Mouse (Mus musculus): ENCODE measurements around the gene Sstr5.
A peak's percentile ranks its signal among the peaks of the same experiment; 100 is the strongest.

The Sstr5 gene

GRCm38 (mm10) chr17:25472044-25472443 is 25.0 kb downstream of the Sstr5 start:
- DNase-seq: peak; percentile 12

- peak; percentile 72 for DNase-seq
Measured at GRCm38 (mm10) chr17:25471418-25471817, 25.7 kb downstream of the Sstr5 start.

DNA sequence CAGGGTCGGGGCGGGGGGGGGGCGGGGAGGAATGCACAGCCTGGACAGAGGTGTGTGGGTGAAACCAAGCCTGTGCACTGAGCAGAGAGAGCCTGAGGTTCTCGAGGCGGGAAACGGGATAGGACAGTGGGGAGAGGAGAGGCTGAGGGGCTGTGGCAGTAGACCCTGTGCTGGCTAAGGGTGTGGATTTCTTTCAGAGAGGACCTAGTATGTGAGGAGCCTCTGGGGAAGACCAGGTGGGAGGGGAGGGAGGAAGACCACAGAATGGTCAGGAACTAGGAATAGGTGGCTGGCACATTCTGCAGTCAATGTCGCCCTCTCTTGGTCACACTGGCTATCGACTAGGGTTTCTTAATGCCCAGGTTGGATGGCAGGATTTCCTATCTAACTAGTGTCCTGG is 27.3 kb downstream of the Sstr5 start:
- peak; percentile 77 for DNase-seq

DNA sequence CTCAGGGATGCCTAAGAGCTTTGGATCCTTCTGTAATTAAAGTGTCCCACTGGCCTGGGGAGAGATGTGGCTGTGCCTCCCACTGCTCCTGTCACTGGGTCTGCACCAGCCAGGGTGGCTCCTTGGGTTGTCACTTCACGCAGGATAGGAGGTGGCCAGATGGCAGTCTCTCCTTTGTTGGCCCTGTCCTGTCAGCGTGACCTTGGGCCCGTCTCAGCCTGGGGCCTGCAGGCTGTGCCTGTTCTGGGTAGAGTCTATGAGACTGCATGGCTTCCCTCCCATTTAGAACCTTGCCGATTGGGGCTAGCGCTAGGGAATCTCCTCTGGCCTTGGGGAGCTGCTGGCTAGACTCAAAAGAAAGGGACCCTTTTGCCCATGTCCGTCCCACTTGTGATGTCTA is 28.8 kb downstream of the Sstr5 start:
- DNase-seq: no peak

DNA sequence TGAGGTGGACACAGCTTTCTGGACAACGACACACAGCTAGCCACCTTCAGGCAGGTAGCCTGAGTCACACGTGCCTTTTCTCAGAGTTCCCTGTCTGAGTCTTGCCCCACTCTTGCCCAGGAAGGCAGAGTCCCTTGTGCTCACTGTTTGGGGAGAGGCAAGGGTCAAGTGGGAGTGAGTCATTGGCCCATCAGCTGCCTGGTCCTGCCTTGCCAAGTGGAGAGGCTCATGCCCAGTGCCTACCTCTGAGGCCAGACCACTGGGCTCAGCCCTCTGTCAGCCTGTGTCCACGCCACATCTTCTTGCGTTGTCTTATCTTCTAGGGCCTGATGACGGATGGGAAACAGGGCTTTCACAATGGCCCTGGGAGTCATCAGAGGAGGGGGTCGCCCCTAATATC is 29.3 kb downstream of the Sstr5 start:
- peak; percentile 34 for DNase-seq

GRCm38 (mm10) chr17:25466257-25466656 is 30.8 kb downstream of the Sstr5 start:
- no peak for DNase-seq

GRCm38 (mm10) chr17:25464091-25464490 is 33.0 kb downstream of the Sstr5 start:
- no peak for DNase-seq

GRCm38 (mm10) chr17:25463326-25463945 is 33.7 kb downstream of the Sstr5 start:
- DNase-seq: no peak

DNA sequence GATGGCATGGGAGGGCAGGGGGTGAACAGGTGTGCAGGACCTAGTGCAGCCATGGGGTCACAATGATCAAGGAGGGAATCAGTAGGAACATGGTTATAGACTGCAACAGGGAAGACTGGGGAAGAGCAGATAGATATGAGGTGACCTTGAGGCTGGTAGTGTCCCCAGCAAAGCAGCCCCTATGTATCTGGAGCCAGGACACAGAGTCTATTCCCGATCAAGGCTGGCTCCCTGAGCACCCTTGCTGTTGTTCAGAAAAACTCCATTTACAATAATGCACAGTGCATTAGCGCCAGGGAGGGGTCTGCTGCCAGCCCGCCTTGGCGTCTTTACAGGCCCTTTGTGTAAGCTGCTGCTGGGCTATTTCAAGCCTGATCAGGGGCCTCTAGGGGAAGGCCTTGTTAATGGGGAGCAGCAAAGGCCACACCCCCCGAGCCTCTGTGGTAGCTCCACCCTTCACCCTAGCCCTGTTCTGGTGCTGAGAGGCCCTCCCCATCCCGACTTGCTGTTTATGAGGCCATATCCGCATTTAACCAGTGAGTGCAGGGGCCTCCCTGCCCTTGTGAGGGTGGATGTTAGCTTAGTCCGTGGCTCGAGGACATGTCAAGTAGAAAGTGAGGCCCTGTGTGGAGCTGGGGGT is 34.7 kb downstream of the Sstr5 start:
- DNase-seq: no peak

GRCm38 (mm10) chr17:25456540-25456939 is 40.5 kb downstream of the Sstr5 start:
- no peak for DNase-seq

DNA sequence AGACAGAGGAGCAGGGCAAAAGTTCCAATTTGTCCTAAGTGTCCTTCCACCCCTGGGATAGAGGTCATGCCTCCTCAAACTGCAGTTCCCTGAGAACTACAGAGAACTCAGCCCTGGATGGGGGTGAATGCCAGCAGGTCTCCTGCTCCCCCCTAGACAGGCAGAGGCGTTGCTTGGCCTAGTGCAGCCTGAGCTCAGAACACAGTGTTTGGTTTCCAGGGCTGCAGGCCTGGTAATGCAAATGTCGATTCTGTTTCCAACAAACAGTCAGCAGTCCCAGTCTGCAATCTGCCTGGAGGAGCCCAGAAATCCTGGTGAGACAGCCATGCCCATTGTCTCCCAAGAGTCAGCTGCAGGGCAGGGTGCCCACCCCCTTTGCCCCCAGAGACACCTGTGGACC is 42.8 kb downstream of the Sstr5 start, which contains the start of gene Tekt4:
Gene Tekt4 (plus strand): TSS at position 344 of the 400 bp plus-strand sequence.
- DNase-seq: no peak

DNA sequence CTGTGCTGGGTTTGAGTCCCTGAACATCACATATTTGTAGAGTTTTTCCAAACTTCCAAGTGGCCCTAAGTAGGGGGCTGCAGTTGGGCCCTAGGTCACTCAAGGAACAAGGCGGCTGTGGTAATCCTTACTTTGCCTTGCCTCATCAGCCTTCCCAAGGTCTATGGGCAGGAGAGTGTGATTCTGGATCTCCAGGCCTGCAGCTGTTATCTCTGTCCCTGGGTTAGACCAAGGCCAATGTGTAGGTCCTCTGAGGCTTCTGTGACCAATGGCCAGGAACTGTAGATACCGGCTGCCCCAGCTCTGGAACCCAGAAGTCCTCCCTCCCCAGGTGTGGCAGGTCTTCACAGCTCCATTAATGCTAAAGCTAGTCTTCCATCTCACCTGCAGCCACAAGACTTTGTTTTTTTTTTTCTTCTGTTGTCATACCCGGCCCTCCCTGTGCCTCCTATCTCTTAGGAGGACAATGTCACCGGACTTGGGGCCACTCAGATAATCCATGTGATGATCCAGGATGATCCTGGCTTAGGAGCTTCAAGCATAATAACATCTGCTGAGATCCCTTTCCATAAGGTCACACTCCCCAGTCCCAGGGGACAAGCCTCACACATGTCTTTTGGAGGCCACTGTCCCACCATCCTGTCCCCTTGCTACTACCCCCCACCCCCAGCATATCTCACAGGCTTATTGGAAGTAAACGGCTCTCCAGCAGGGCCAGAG is 44.7 kb downstream of the Sstr5 start:
- no peak for DNase-seq

DNA sequence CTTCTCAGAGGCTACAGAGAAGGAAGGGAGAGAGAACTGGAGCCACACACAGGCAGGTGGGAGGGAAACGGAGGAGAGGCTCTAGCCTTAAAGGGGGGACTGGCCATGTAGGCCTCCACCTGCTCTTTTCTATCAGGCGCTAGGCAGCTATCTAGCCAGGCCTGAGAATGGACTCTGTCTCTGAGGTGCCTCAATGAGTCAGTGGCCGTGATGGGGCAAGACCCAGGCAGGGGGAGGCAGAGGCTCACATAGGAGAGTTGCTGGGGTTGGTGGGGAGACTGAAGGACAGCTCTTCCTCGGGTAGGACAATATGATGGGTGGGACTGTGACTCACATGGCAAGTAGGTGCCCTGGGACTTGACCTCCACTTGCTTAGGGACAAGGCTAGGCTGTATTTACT is 46.8 kb downstream of the Sstr5 start:
- DNase-seq: no peak

DNA sequence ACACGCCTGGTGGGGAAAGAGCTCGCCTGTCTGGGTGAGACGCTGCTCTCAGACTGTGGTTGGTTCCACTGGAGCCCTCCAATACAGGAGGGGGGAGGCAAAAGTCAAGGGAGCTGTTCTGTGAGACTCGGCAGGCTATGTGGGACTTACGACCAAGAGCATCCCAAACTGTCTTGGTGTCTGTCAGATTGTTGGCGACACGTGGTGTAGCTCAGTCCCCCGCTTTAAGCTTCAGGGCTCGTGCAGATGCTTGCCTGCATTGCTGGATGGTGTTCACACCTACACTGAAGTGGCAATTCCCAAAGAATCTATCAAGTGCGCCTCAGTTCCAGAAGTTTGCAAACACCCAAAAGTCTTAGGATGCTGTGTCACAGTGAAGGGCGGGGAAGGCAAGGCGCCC is 49.2 kb downstream of the Sstr5 start:
- no peak for DNase-seq

GRCm38 (mm10) chr17:25445841-25446240 is 51.2 kb downstream of the Sstr5 start:
- no peak for DNase-seq

GRCm38 (mm10) chr17:25445074-25445473 is 52.0 kb downstream of the Sstr5 start:
- DNase-seq: no peak

DNA sequence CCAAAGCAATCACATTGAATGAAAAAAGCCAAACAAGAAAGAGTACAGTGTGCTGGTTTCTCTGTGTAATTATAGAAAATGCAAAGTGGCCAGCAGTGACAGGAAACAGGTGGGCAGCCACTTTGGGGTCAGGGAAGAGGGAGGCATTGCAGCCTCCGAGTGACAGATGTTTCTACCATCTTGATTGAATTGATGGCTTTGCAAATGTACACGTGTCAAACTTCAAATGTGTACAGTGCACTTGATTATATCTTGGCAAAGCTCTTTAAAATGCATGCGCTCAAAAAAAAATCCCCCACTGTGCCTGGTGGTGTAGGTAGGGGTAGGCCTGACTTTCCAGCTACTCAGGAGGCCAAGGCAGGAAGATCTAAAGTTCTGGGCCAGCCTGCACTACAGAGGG is 54.2 kb downstream of the Sstr5 start:
- no peak for DNase-seq

GRCm38 (mm10) chr17:25441417-25441816 is 55.7 kb downstream of the Sstr5 start:
- no peak for DNase-seq
